Mouse (Mus musculus): ENCODE measurements at regions not wholly inside any gene's neighbourhood (a gene's known extent, or its start where the extent isn't known, plus 50 kb on each side); places are given as distances from the start of the nearest gene placed in this dataset.
"Not testable (repeated sequence)": the region's sequence is repeated elsewhere in the genome, so short reads cannot be mapped to it uniquely, and the experiment has no call there.

GRCm38 (mm10) chr6:59133800-59134199 lies 74.9 kb upstream of the Tigd2 start:
- TF ChIP-seq POLR2A (IDR thresholded peaks at IDR 0.05; ENCODE audit: insufficient read length, low read depth); MYOD1 (IDR thresholded peaks at IDR 0.05; ENCODE audit: control insufficient read depth in 1 of 3, insufficient read length in 2 of 3, low read depth in 2 of 3); USF1 (IDR thresholded peaks at IDR 0.05; ENCODE audit: low read depth); MAX (IDR thresholded peaks at IDR 0.05; ENCODE audit: low read depth); E2F4 (IDR thresholded peaks at IDR 0.05; ENCODE audit: insufficient read depth); MYOG (IDR thresholded peaks at IDR 0.05; ENCODE audit: control insufficient read depth in 1 of 3, insufficient read depth in 1 of 3, insufficient read length in 2 of 3, low read depth in 2 of 3); POLR2AphosphoS2 (IDR thresholded peaks at IDR 0.05; ENCODE audit: insufficient read length, low read depth); TCF12 (IDR thresholded peaks at IDR 0.05; ENCODE audit: insufficient read depth, poor library complexity, severe bottlenecking); CEBPB (IDR thresholded peaks at IDR 0.05; ENCODE audit: insufficient read depth, poor library complexity, severe bottlenecking); REST (IDR thresholded peaks at IDR 0.05; ENCODE audit: insufficient read depth, insufficient read length): not testable (repeated sequence)
